Mouse (Mus musculus): ENCODE data around the gene Asb6. TPM values are rescaled to one million over a fixed set of nuclear protein-coding genes. Genes with fewer than 3 reads are reported as not detected.

The Asb6 gene
- total and polyA plus RNA-seq, 3 experiments = 21.9 to 30.0 (median 23.7) TPM

DNA sequence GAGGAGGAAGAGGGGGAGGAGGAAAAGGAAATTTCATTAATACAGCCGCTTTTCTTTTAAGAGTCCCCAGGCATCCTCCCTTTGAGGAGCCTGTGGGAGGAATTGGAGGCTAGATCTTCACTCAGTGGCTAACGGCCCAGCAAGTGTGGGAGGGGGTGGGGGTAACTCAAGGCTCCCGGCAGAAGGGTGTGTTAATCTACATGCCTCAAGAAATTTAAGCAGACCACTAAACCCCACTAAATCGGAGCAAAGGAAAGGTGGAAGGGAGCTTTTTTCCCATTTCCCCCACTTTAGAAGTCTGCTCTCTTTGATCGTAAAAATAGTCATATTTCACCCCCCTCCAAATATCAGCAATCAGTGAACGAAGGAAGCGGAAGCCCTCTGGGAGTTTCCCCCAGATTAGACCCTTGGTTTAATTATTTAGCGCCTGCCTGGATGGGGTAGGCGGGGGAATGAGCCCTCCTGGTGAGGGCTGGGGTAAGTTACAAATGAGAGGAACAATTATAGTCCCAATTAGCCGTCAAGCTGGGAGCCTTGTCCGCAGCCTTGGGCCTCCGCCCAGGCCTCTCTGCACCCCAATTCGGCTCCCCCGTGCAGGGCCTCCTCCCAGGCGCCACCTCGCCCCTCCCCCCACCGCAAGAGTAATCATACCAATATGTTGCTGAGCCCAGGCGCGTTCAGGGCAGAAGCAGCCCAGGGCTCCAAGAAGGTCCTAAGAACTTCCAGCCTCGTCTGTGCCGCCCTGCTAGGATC lies 6.3 kb upstream of the Asb6 start:
- DNase-seq (ENCODE audit: extremely low read depth) = no peak
- no peaks in the 10 kb centered on the region for H3K36me3 ChIP-seq (replicated peaks in 1 of 2; ENCODE audit: control insufficient read depth in 1 of 2, insufficient read depth in 1 of 2, low read length in 1 of 2)
- TF ChIP-seq RAD21 (IDR thresholded peaks at IDR 0.05; ENCODE audit: low read depth, low read length) (no peak), CHD1 (IDR thresholded peaks at IDR 0.05; ENCODE audit: low read depth, low read length) (no peak)
- no peak overlapping the region for H3K4me2 ChIP-seq (ENCODE audit: insufficient read depth, low read depth, poor library complexity, severe bottlenecking)
- H3K27ac ChIP-seq (ENCODE audit: insufficient read depth, low read depth) = no peak overlapping the region
- H3K79me2 ChIP-seq (replicated peaks; ENCODE audit: control insufficient read depth, extremely low read depth, insufficient read depth, poor library complexity, severe bottlenecking) = no peaks in the 10 kb centered on the region
- no peak overlapping the region for H3K9ac ChIP-seq (ENCODE audit: insufficient read depth, low read depth)
- H3K4me3 ChIP-seq (replicated peaks in 1 of 3; ENCODE audit: low read depth in 2 of 3, low read length in 2 of 3, poor library complexity in 1 of 3) = no peak overlapping the region
- H3K27me3 ChIP-seq (replicated peaks) = peaks cover 82% of the 10 kb centered on the region
- in situ Hi-C loops (cut with MboI; ENCODE audit: low pct_ligation_motif_present, low pct_unique_long_range_greater_than_20kb, low sequenced_read_pairs) = no loop called here
- no peaks in the 10 kb centered on the region for H3K4me1 ChIP-seq (ENCODE audit: control insufficient read depth in 1 of 2, insufficient read depth in 2 of 2)
- no peaks in the 10 kb centered on the region for H3K9me3 ChIP-seq (replicated peaks; ENCODE audit: low read length)
- dilution Hi-C loops (cut with MboI; ENCODE audit: extremely low pct_ligation_motif_present, extremely low pct_unique_long_range_greater_than_20kb, low sequenced_read_pairs) = no loop called here

GRCm38 (mm10) chr2:30834373-30835022 lies 4.4 kb upstream of the Asb6 start, which contains the start of gene Prrx2:
TSS of gene Prrx2 (plus strand) at chr2:30834972.
- DNase-seq (ENCODE audit: extremely low read depth) = no peak
- H3K4me1 ChIP-seq (ENCODE audit: control insufficient read depth in 1 of 2, insufficient read depth in 2 of 2) = no peaks in the 10 kb centered on the region
- H3K27ac ChIP-seq (ENCODE audit: insufficient read depth, low read depth) = no peak within 1 kb of the TSS
- in situ Hi-C loops (cut with MboI; ENCODE audit: low pct_ligation_motif_present, low pct_unique_long_range_greater_than_20kb, low sequenced_read_pairs) (no loop called here), dilution Hi-C loops (cut with MboI; ENCODE audit: extremely low pct_ligation_motif_present, extremely low pct_unique_long_range_greater_than_20kb, low sequenced_read_pairs) (no loop called here)
- H3K9ac ChIP-seq (ENCODE audit: insufficient read depth, low read depth) = no peak within 1 kb of the TSS
- no peaks in the 10 kb centered on the region for H3K36me3 ChIP-seq (replicated peaks in 1 of 2; ENCODE audit: control insufficient read depth in 1 of 2, insufficient read depth in 1 of 2, low read length in 1 of 2)
- H3K4me3 ChIP-seq (replicated peaks in 1 of 3; ENCODE audit: low read depth in 2 of 3, low read length in 2 of 3, poor library complexity in 1 of 3) = no peak within 1 kb of the TSS
- TF ChIP-seq UBTF (IDR thresholded peaks at IDR 0.05; ENCODE audit: low read depth, low read length) (no peak), NELFE (IDR thresholded peaks at IDR 0.05; ENCODE audit: low read depth, low read length) (no peak), SIN3A (IDR thresholded peaks at IDR 0.05; ENCODE audit: low read length) (no peak), USF2 (conservative IDR thresholded peaks at IDR 0.05; ENCODE audit: low read depth, low read length) (no peak), TBP (conservative IDR thresholded peaks at IDR 0.05; ENCODE audit: low read depth, low read length) (no peak), SMC3 (IDR thresholded peaks at IDR 0.05; ENCODE audit: low read depth, low read length) (no peak), E2F4 (IDR thresholded peaks at IDR 0.05; ENCODE audit: insufficient replicate concordance, low read depth, low read length) (no peak)
- no peaks in the 10 kb centered on the region for H3K9me3 ChIP-seq (replicated peaks; ENCODE audit: low read length)
- no peak within 1 kb of the TSS for H3K4me2 ChIP-seq (ENCODE audit: insufficient read depth, low read depth, poor library complexity, severe bottlenecking)
- peaks cover 83% of the 10 kb centered on the region for H3K27me3 ChIP-seq (replicated peaks)
- no peaks in the 10 kb centered on the region for H3K79me2 ChIP-seq (replicated peaks; ENCODE audit: control insufficient read depth, extremely low read depth, insufficient read depth, poor library complexity, severe bottlenecking)

GRCm38 (mm10) chr2:30833644-30834043 lies 3.5 kb upstream of the Asb6 start:
- Histone ChIP-seq H3K79me2 (replicated peaks; ENCODE audit: control insufficient read depth, extremely low read depth, insufficient read depth, poor library complexity, severe bottlenecking) (no peaks in the 10 kb centered on the region), H3K4me1 (ENCODE audit: control insufficient read depth in 1 of 2, insufficient read depth in 2 of 2) (peaks cover 0 to 2% of the 10 kb centered on the region in 2 experiments; a peak in 2 of 4 replicates), H3K27ac (ENCODE audit: insufficient read depth, low read depth) (no peak overlapping the region), H3K36me3 (replicated peaks in 1 of 2; ENCODE audit: control insufficient read depth in 1 of 2, insufficient read depth in 1 of 2, low read length in 1 of 2) (no peaks in the 10 kb centered on the region), H3K9me3 (replicated peaks; ENCODE audit: low read length) (peaks cover 3% of the 10 kb centered on the region), H3K9ac (ENCODE audit: insufficient read depth, low read depth) (no peak overlapping the region), H3K27me3 (replicated peaks) (peaks cover 79% of the 10 kb centered on the region), H3K4me2 (ENCODE audit: insufficient read depth, low read depth, poor library complexity, severe bottlenecking) (no peak overlapping the region), H3K4me3 (replicated peaks in 1 of 3; ENCODE audit: low read depth in 2 of 3, low read length in 2 of 3, poor library complexity in 1 of 3) (no peak overlapping the region)
- no peak for DNase-seq (ENCODE audit: extremely low read depth)
- no peak for TF ChIP-seq ZNF384 (IDR thresholded peaks at IDR 0.05; ENCODE audit: low read depth, low read length)
- no peak for TF ChIP-seq MAX (IDR thresholded peaks at IDR 0.05; ENCODE audit: low read length)
- TF ChIP-seq MAFK (IDR thresholded peaks at IDR 0.05; ENCODE audit: insufficient replicate concordance, low read length) = no peak
- TF ChIP-seq TCF12 (IDR thresholded peaks at IDR 0.05; ENCODE audit: low read depth, low read length) = no peak
- no peak for TF ChIP-seq USF2 (conservative IDR thresholded peaks at IDR 0.05; ENCODE audit: low read depth, low read length)
- no peak for TF ChIP-seq USF1 (IDR thresholded peaks at IDR 0.05; ENCODE audit: low read depth, low read length)
- TF ChIP-seq EP300 (IDR thresholded peaks at IDR 0.05; ENCODE audit: low read length) = no peak
- no peak for TF ChIP-seq CTCF (conservative IDR thresholded peaks at IDR 0.05 in 1 of 2, IDR thresholded peaks at IDR 0.05 in 1 of 2; ENCODE audit: low read depth in 2 of 2, low read length in 2 of 2)
- in situ Hi-C loops (cut with MboI; ENCODE audit: low pct_ligation_motif_present, low pct_unique_long_range_greater_than_20kb, low sequenced_read_pairs) (no loop called here), dilution Hi-C loops (cut with MboI; ENCODE audit: extremely low pct_ligation_motif_present, extremely low pct_unique_long_range_greater_than_20kb, low sequenced_read_pairs) (no loop called here)
